Mouse (Mus musculus): ENCODE data around the gene H2-Ke6. TPM values are rescaled to one million over a fixed set of nuclear protein-coding genes. Genes with fewer than 3 reads are reported as not detected.
A peak's percentile ranks its signal among the peaks of the same experiment; 100 is the strongest.

The H2-Ke6 gene
- polyA plus RNA-seq, 1 experiment from 2014 or later: 65.7 TPM

DNA sequence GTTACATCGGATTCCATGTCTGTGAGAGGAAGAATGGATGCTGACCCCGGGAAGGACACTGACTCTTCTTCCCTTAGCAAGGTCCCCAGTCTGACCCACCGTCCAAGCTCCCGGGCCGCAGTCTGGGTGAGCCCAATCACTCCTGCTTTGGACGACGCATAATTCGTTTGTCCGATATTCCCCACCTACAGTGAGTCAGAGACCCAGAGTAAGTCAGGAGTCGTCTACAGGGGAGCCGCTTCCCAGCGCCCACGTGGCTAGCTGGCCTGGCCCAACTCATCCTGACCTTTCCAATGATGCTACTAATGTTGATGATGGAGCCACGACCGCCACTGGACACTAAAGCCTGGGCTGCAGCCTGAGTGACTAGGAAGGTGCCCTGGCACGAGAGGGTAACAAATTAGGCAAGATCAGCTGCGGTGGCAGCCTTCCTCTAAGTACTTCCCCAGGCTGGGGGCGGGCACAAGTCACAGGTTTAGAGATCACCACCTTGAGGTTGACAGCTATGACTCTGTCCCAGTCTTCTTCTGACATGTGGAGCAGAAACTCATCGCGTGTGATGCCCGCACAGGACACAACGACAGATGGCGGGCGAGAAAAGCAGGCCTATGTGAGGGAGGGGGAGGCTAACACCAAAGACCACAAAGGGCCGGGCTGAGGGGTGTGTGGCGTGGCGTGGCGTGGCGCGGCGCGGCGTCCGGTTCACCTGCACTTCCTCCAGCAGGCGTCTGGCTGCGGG is 774 bp downstream of the H2-Ke6 start:
- H3K27ac ChIP-seq: peak overlapping the region; percentile 81
- DNase-seq (ENCODE audit: low spot score) (no peak), ATAC-seq (replicated peaks; ENCODE audit: low FRiP score, low read depth) (no peak)
- H3K4me1 ChIP-seq (replicated peaks; ENCODE audit: insufficient read depth, low read length): peaks cover 34% of the 10 kb centered on the region
- H3K36me3 ChIP-seq (ENCODE audit: insufficient read depth, low read length): peaks cover 23% of the 10 kb centered on the region
- no peaks in the 10 kb centered on the region for H3K27me3 ChIP-seq (ENCODE audit: insufficient read depth, low read length)
- peak overlapping the region; percentile 97 for H3K4me2 ChIP-seq (ENCODE audit: low read length)
- WGBS: 11% methylated on average over 36 of the region's 36 CpGs
- H3K4me3 ChIP-seq (replicated peaks; ENCODE audit: low read depth, low read length): peak overlapping the region; percentile 66
- TF ChIP-seq CTCF (IDR thresholded peaks at IDR 0.05; ENCODE audit: low read depth): no peak
- no peaks in the 10 kb centered on the region for H3K9me3 ChIP-seq (replicated peaks; ENCODE audit: low read length)
- peak overlapping the region; percentile 70 for H3K9ac ChIP-seq (ENCODE audit: low read depth, low read length)

DNA sequence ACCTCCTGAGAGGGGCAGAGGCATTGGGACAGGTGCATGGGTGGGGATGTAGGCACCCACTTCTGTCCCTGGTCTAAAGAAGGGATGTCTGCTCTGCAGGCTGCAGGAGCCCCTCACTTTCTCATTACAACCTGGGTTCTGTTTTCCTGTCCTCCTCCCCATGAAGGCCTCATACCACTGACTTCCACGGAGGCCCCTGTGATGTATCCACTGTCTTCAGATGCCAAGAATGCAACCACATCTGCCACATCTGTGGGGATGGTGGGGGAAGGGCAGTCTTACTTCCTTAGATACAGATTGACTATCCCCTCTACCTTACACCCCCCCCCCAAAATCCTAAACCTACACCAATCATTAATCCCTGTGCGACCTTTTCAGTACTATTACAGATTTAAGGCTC is 1.6 kb downstream of the H2-Ke6 start:
- no peak for ATAC-seq (replicated peaks; ENCODE audit: low FRiP score, low read depth)
- H3K4me1 ChIP-seq (replicated peaks; ENCODE audit: insufficient read depth, low read length): peaks cover 34% of the 10 kb centered on the region
- H3K4me2 ChIP-seq (ENCODE audit: low read length): no peak overlapping the region

DNA sequence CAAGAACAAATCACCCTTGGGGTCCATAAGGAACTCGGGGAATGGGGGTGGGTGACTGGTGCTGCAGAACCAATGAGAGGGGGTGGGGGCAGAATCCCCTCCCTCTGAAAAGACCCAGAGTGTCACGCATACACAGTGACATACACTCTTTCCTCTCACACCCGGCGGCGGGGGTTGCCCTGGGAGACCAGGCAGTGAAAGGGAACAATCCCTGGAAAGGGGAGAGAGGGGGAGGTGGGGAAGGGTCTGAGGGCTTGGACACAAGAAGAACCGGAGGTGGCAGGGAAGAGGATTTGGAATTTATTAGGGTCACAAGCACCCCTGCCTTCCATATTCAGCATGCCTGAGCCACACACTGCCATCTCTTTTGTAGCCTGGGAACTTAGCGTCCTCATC is 2.1 kb downstream of the H2-Ke6 start:
- WGBS: 18% methylated on average over 7 of the region's 7 CpGs
- no peak overlapping the region for H3K27ac ChIP-seq
- ATAC-seq (replicated peaks; ENCODE audit: low FRiP score, low read depth) (no peak), DNase-seq (ENCODE audit: low spot score) (no peak)
- no peak for TF ChIP-seq CTCF (IDR thresholded peaks at IDR 0.05; ENCODE audit: low read depth)
- no peaks in the 10 kb centered on the region for H3K9me3 ChIP-seq (replicated peaks; ENCODE audit: low read length)
- peak overlapping the region; percentile 83 for H3K4me3 ChIP-seq (replicated peaks; ENCODE audit: low read depth, low read length)
- H3K4me2 ChIP-seq (ENCODE audit: low read length): peak overlapping the region; percentile 98
- peaks cover 33% of the 10 kb centered on the region for H3K36me3 ChIP-seq (ENCODE audit: insufficient read depth, low read length)
- H3K27me3 ChIP-seq (ENCODE audit: insufficient read depth, low read length): no peaks in the 10 kb centered on the region
- peak overlapping the region; percentile 89; the same call in 1 of the 2 replicates for H3K9ac ChIP-seq (ENCODE audit: low read depth, low read length)
- H3K4me1 ChIP-seq (replicated peaks; ENCODE audit: insufficient read depth, low read length): peaks cover 34% of the 10 kb centered on the region

More for the DNA sequence above, 1.6 kb downstream of the H2-Ke6 start:
- no peak overlapping the region for H3K4me3 ChIP-seq (replicated peaks; ENCODE audit: low read depth, low read length)
- WGBS: 40% methylated on average over 2 of the region's 2 CpGs
- H3K27me3 ChIP-seq (ENCODE audit: insufficient read depth, low read length): no peaks in the 10 kb centered on the region
- no peak overlapping the region for H3K9ac ChIP-seq (ENCODE audit: low read depth, low read length)
- TF ChIP-seq CTCF (IDR thresholded peaks at IDR 0.05; ENCODE audit: low read depth): no peak
- DNase-seq (ENCODE audit: low spot score): no peak
- no peak overlapping the region for H3K27ac ChIP-seq
- H3K9me3 ChIP-seq (replicated peaks; ENCODE audit: low read length): no peaks in the 10 kb centered on the region
- H3K36me3 ChIP-seq (ENCODE audit: insufficient read depth, low read length): peaks cover 29% of the 10 kb centered on the region

DNA sequence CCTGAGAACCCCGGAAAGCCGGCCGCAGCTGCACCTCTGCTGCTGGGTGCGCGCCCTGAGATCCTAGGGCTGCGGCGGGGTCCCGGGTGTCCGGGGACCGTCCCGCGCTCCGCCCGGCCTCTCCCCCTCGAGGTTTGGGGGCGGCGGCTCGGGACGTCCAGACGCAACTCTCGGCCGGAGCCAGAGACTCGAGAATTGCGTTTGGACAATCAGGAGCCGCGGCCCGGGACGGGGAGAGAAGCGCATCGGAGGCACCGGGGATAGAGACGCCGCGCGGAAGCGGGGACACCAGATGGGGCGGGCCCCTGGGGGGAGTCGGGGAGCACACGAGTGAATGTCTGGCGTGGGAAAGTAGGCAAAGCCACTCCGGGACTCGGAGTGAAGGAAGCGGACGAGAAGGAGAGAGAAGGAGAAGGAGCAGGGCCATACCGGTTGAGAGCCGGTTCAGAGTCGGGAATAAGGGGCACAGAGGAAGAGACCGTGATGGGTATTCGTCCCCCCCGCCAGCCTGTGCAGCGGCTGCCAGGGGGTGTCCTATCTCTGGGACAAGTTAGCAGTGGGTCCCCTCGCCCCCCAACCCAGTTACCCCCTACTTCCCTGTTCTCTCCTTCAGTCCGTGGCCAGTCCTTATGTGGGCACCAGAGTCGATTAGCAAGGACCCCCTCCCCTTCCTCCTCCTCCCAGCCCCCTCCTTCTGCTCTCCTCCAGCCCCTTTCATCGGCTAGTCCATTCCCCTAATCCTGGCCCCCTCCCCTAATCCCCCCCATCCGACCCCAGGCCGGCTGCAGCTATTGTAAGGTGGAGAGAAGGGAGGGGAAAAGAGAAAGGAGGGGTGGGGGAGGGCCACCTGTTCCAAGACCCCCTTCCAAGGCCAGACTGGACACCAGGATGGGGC is 2.8 kb downstream of the H2-Ke6 start:
- no peak for TF ChIP-seq CTCF (IDR thresholded peaks at IDR 0.05; ENCODE audit: low read depth)
- ATAC-seq (replicated peaks; ENCODE audit: low FRiP score, low read depth) (peak; percentile 3), DNase-seq (ENCODE audit: low spot score) (peak; percentile 52)
- 0% methylated on average over 53 of the region's 57 CpGs for WGBS
- H3K4me1 ChIP-seq (replicated peaks; ENCODE audit: insufficient read depth, low read length): peaks cover 28% of the 10 kb centered on the region
- H3K9me3 ChIP-seq (replicated peaks; ENCODE audit: low read length): no peaks in the 10 kb centered on the region
- H3K4me2 ChIP-seq (ENCODE audit: low read length): peak overlapping the region; percentile 98
- H3K27ac ChIP-seq: peak overlapping the region; percentile 81
- peak overlapping the region; percentile 83 for H3K4me3 ChIP-seq (replicated peaks; ENCODE audit: low read depth, low read length)
- no peaks in the 10 kb centered on the region for H3K27me3 ChIP-seq (ENCODE audit: insufficient read depth, low read length)
- H3K9ac ChIP-seq (ENCODE audit: low read depth, low read length): peak overlapping the region; percentile 89
- H3K36me3 ChIP-seq (ENCODE audit: insufficient read depth, low read length): peaks cover 33% of the 10 kb centered on the region

DNA sequence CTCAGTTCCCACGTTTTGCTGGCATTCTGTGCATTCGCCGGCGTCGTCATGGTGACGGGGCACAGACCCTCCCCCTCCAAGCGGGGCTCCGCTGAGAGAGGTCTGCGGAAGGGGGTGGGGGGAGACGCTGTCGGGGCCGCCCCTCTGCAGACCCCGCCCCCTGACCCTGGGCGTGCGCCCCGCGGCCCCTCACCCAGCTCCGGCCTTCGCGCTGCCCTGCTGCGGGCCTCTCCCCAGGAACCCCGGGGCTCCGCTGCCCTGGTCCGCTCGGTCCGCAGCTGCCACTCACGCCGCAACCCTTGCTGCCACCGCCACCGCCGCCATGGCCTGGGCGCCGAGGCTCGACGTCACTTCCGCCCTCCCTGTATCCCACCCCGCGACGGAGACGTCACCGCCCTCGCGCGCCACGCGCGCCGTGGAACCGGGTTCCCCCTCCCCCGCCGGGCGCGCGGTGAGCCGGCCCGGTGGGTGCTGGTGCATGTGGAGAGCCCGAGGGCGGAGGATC is 3.5 kb downstream of the H2-Ke6 start, which contains the start of gene Ring1:
Gene Ring1, minus strand, starts transcription at position 364 of the 505 bp plus-strand sequence.
- under 1% methylated on average over 54 of the region's 58 CpGs for WGBS

DNA sequence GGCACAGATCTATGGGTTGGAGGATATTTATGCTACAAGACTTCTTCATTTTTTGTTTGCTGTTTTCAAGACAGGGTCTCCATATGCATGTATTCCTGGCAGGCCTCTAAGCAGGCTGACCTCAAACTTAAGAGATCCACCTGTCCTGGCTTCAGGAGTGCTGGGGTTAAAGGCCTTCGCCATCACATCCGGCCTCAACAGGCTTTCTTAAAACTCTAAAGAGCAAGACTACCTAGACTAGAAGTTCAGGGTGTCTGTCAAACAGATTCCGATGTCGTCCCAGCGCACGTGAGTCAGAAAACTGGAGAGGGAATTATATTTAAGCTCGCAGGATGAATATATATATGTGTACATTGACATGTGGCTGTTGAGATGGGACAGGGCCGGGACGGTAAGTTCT is 4.2 kb downstream of the H2-Ke6 start:
- no peak for DNase-seq (ENCODE audit: low spot score)

More for the DNA sequence above, 3.5 kb downstream of the H2-Ke6 start, which contains the start of gene Ring1:
- Histone ChIP-seq H3K4me3 (replicated peaks; ENCODE audit: low read depth, low read length) (peak within 1 kb of the TSS; percentile 83), H3K4me1 (replicated peaks; ENCODE audit: insufficient read depth, low read length) (peaks cover 23% of the 10 kb centered on the region), H3K4me2 (ENCODE audit: low read length) (peak within 1 kb of the TSS; percentile 98), H3K9ac (ENCODE audit: low read depth, low read length) (peak within 1 kb of the TSS; percentile 89), H3K9me3 (replicated peaks; ENCODE audit: low read length) (no peaks in the 10 kb centered on the region), H3K27ac (peak within 1 kb of the TSS; percentile 81), H3K27me3 (ENCODE audit: insufficient read depth, low read length) (no peaks in the 10 kb centered on the region), H3K36me3 (ENCODE audit: insufficient read depth, low read length) (peaks cover 27% of the 10 kb centered on the region)
- DNase-seq (ENCODE audit: low spot score) (peak; percentile 81), ATAC-seq (replicated peaks; ENCODE audit: low FRiP score, low read depth) (peak; percentile 57)
- TF ChIP-seq CTCF (IDR thresholded peaks at IDR 0.05; ENCODE audit: low read depth): no peak

More for the DNA sequence above, 4.2 kb downstream of the H2-Ke6 start:
- peaks cover 23% of the 10 kb centered on the region for H3K4me1 ChIP-seq (replicated peaks; ENCODE audit: insufficient read depth, low read length)
- no peaks in the 10 kb centered on the region for H3K27me3 ChIP-seq (ENCODE audit: insufficient read depth, low read length)
- no peak overlapping the region for H3K27ac ChIP-seq
- peaks cover 20% of the 10 kb centered on the region for H3K36me3 ChIP-seq (ENCODE audit: insufficient read depth, low read length)
- no peaks in the 10 kb centered on the region for H3K9me3 ChIP-seq (replicated peaks; ENCODE audit: low read length)
- 0 out of 2 replicates have a peak overlapping the region, but pooled peaks have one; percentile 89 for H3K9ac ChIP-seq (ENCODE audit: low read depth, low read length)
- WGBS: 65% methylated on average over 9 of the region's 9 CpGs
- H3K4me2 ChIP-seq (ENCODE audit: low read length): peak overlapping the region; percentile 98
- no peak for ATAC-seq (replicated peaks; ENCODE audit: low FRiP score, low read depth)
- no peak for TF ChIP-seq CTCF (IDR thresholded peaks at IDR 0.05; ENCODE audit: low read depth)
- H3K4me3 ChIP-seq (replicated peaks; ENCODE audit: low read depth, low read length): peak overlapping the region; percentile 83; the same call in 1 of the 2 replicates
